Mouse (Mus musculus) heart, adult 18-20 months (tissue): ENCODE results near the gene Adam20. TPM values are rescaled to one million over a fixed set of nuclear protein-coding genes. Genes with fewer than 3 reads are reported as not detected.
"Not testable (repeated sequence)": the region's sequence is repeated elsewhere in the genome, so short reads cannot be mapped to it uniquely, and the experiment has no call there.

Source experiments
- DNase-seq, 2 experiments: peaks; one replicate each; pipeline ENCODE4 v3.0.0; 2021 to 2022; ENCODE audit warnings: mixed read lengths in 1 of 2
- long read RNA-seq, 2 experiments: library from polyadenylated mRNA; stranded (forward); transcript quantifications; one replicate each; pipeline ENCODE4 v2.0.0; 2021
- total RNA-seq, 2 experiments: library from RNA; stranded (reverse); gene quantifications; 2 replicates each; pipeline ENCODE4 v1.2.3; 2021

The Adam20 gene
- not detected for total RNA-seq
- long read RNA-seq, experiment 1, result 0 reads
- long read RNA-seq, experiment 2, result 0 reads

- DNase-seq, result not testable (repeated sequence)
Observed at GRCm38 (mm10) chr8:40792973-40793372, at the start of gene Adam20. Adam20 (plus strand) TSS chr8:40793273.

GRCm38 (mm10) chr8:40751908-40752307 is 41.2 kb upstream of the Adam20 start, which contains the start of gene Adam25:
Adam25 (plus strand) TSS chr8:40752208.
- not testable (repeated sequence) for DNase-seq

- no peak for DNase-seq
Observed at GRCm38 (mm10) chr8:40783320-40783719, 9.8 kb upstream of the Adam20 start.

GRCm38 (mm10) chr8:40803379-40804079 is 10.5 kb downstream of the Adam20 start:
- DNase-seq, result no peak

Other genes starting within 250 kb of the Adam20 start
- not detected for gene Adam24, start 118.2 kb upstream of the Adam20 start, total RNA-seq
- not detected for gene Adam25, start 41.1 kb upstream of the Adam20 start, total RNA-seq
- not detected for gene Adam39, start 29.7 kb downstream of the Adam20 start, total RNA-seq